In genomic region chr4:31936911-31937375, GRCm38 (mm10) we compare ENCODE assay signal across 8 mouse cellular contexts. TPM values are rescaled to one million over a fixed set of nuclear protein-coding genes. Genes with fewer than 3 reads are reported as not detected.
A peak's percentile ranks its signal among the peaks of the same experiment; 100 is the strongest.
DNase-seq lines count a peak whose midpoint lies in the region; ATAC-seq and TF ChIP-seq lines count a peak whose summit lies in the region.

No protein-coding gene starts in this region.

- no peak for DNase-seq in kidney, postnatal 0 days (ENCODE audit: low spot score)
- no peak for DNase-seq in kidney, postnatal 25 days
- DNase-seq in forebrain, embryonic 10.5 days (ENCODE audit: extremely low spot score, low spot score) = peak; percentile 27
- no peak for DNase-seq in urinary bladder, postnatal 14 days (ENCODE audit: low spot score)
- no peak for DNase-seq in cerebellum, adult 18-20 months
- no peak for DNase-seq in gastrocnemius, adult 18-20 months (ENCODE audit: low spot score)

- H3K4me2 ChIP-seq in kidney, postnatal 0 days (ENCODE audit: low read length) = peak overlapping the region; percentile 94
- peak overlapping the region; percentile 91 for H3K4me2 ChIP-seq in limb, embryonic 13.5 days (replicated peaks)
- peak overlapping the region; percentile 86 for H3K4me2 ChIP-seq in neural tube, embryonic 15.5 days

- no peaks in the 10 kb centered on the region; the same call in 1 of the 2 replicates for H3K4me1 ChIP-seq in kidney, postnatal 0 days (replicated peaks; ENCODE audit: insufficient read depth, low read length)
- H3K4me1 ChIP-seq in forebrain, embryonic 10.5 days = peaks cover 41% of the 10 kb centered on the region
- peaks cover 14% of the 10 kb centered on the region for H3K4me1 ChIP-seq in limb, embryonic 13.5 days
- peaks cover 18% of the 10 kb centered on the region for H3K4me1 ChIP-seq in neural tube, embryonic 15.5 days

- peak overlapping the region; percentile 60; the same call in 1 of the 2 replicates for H3K9ac ChIP-seq in kidney, postnatal 0 days (ENCODE audit: low read depth, low read length)
- H3K9ac ChIP-seq in limb, embryonic 13.5 days = peak overlapping the region; percentile 76
- peak overlapping the region; percentile 40 for H3K9ac ChIP-seq in neural tube, embryonic 15.5 days (replicated peaks)

- H3K36me3 ChIP-seq in kidney, postnatal 0 days (ENCODE audit: insufficient read depth, low read length) = no peaks in the 10 kb centered on the region
- no peaks in the 10 kb centered on the region for H3K36me3 ChIP-seq in forebrain, embryonic 10.5 days (replicated peaks)
- no peaks in the 10 kb centered on the region for H3K36me3 ChIP-seq in limb, embryonic 13.5 days
- no peaks in the 10 kb centered on the region for H3K36me3 ChIP-seq in neural tube, embryonic 15.5 days

- H3K27ac ChIP-seq in kidney, postnatal 0 days = no peak overlapping the region
- peak overlapping the region; percentile 91 for H3K27ac ChIP-seq in forebrain, embryonic 10.5 days
- H3K27ac ChIP-seq in limb, embryonic 13.5 days = no peak overlapping the region
- H3K27ac ChIP-seq in neural tube, embryonic 15.5 days (replicated peaks) = no peak overlapping the region

- WGBS in kidney, postnatal 0 days = 15% methylated on average over 15 of the region's 15 CpGs
- 2% methylated on average over 15 of the region's 15 CpGs for WGBS in forebrain, embryonic 10.5 days
- WGBS in limb, embryonic 13.5 days = 8% methylated on average over 15 of the region's 15 CpGs
- WGBS in neural tube, embryonic 15.5 days = 4% methylated on average over 15 of the region's 15 CpGs

- H3K27me3 ChIP-seq in kidney, postnatal 0 days (ENCODE audit: insufficient read depth, low read length) = no peaks in the 10 kb centered on the region
- H3K27me3 ChIP-seq in forebrain, embryonic 10.5 days (ENCODE audit: poor library complexity, severe bottlenecking) = peaks cover 43% of the 10 kb centered on the region
- peaks cover 10% of the 10 kb centered on the region; the same call in 1 of the 2 replicates for H3K27me3 ChIP-seq in limb, embryonic 13.5 days
- H3K27me3 ChIP-seq in neural tube, embryonic 15.5 days (replicated peaks) = no peaks in the 10 kb centered on the region

- ATAC-seq in kidney, postnatal 0 days (replicated peaks; ENCODE audit: low FRiP score, low read depth) = no peak
- ATAC-seq in limb, embryonic 13.5 days (ENCODE audit: low FRiP score, low read depth) = no peak
- no peak; the same call in 1 of the 2 replicates for ATAC-seq in neural tube, embryonic 15.5 days (ENCODE audit: low FRiP score)

- peak overlapping the region; percentile 47 for H3K4me3 ChIP-seq in kidney, postnatal 0 days (replicated peaks; ENCODE audit: low read depth, low read length)
- H3K4me3 ChIP-seq in forebrain, embryonic 10.5 days = peak overlapping the region; percentile 63
- H3K4me3 ChIP-seq in limb, embryonic 13.5 days = peak overlapping the region; percentile 49
- peak overlapping the region; percentile 43 for H3K4me3 ChIP-seq in neural tube, embryonic 15.5 days (replicated peaks)

- no peaks in the 10 kb centered on the region for H3K9me3 ChIP-seq in kidney, postnatal 0 days (replicated peaks; ENCODE audit: low read length)
- no peaks in the 10 kb centered on the region for H3K9me3 ChIP-seq in forebrain, embryonic 10.5 days
- H3K9me3 ChIP-seq in limb, embryonic 13.5 days = no peaks in the 10 kb centered on the region
- no peaks in the 10 kb centered on the region for H3K9me3 ChIP-seq in neural tube, embryonic 15.5 days (replicated peaks)

- TF ChIP-seq CTCF in kidney, postnatal 0 days (IDR thresholded peaks at IDR 0.05; ENCODE audit: low read depth) = no peak

RNA-seq across cellular contexts. Expression of gene Map3k7, which starts 27.0 kb away (rescaled TPM):
- 20.7 and 21.8 TPM in 2 replicates for polyA plus RNA-seq in kidney, postnatal 0 days (2015; fragmentation: Nextera tagmentation; extraction: Ambion mirVana)
- polyA plus RNA-seq in forebrain, embryonic 10.5 days (2016; fragmentation: Nextera tagmentation; extraction: Ambion mirVana) = 43.3 and 47.0 TPM in 2 replicates
- 38.0 and 39.1 TPM in 2 replicates for polyA plus RNA-seq in limb, embryonic 13.5 days (2015; fragmentation: Nextera tagmentation; extraction: Ambion mirVana)
- polyA plus RNA-seq in neural tube, embryonic 15.5 days (2015; fragmentation: Nextera tagmentation; extraction: Ambion mirVana) = 21.6 and 22.0 TPM in 2 replicates
- 10 to 100 TPM; 40.1 to 42.6 TPM for total RNA-seq in gastrocnemius, adult 18-20 months (2021)
